Mouse (Mus musculus): Measurements from ENCODE around the gene Ralgapa2.

DNA sequence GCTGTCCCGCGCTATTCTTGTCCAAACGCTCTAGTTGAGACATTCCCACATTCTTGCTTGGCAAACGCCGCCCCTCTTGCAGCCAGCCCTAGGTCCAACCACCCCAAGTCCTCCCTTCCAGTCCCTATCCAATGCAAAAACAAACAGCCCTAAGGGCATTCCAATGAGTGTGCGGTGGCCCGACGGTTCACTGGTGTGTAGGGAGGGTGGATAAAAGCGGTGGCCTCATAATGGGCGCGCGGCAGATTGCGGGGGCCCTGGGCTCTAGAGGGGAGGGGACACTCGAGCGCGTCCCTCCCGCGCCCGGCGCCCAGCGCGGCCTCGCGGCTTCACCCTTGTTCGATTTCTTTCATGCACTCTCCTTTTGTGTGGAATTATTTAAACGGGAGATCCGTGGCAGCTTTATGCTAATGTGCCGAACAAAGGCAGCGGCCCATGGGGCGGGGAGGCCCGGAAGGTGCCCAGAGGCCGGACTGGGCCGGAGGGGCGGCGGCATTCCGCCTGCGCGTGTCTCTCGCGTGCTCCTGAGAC, 293.9 kb downstream of the Ralgapa2 start:
- no peak for TF ChIP-seq CTCF (IDR thresholded peaks at IDR 0.05)
- no peak for TF ChIP-seq POLR2A (IDR thresholded peaks at IDR 0.05; ENCODE audit: insufficient read depth, low read depth, low read length)
- no peak for TF ChIP-seq EP300 (IDR thresholded peaks at IDR 0.05; ENCODE audit: insufficient read depth, low read depth, low read length)
